Mouse (Mus musculus): ENCODE measurements around the gene Mageb1.
"Not testable (repeated sequence)": the region's sequence is repeated elsewhere in the genome, so short reads cannot be mapped to it uniquely, and the experiment has no call there.

Mageb1 gene

DNA sequence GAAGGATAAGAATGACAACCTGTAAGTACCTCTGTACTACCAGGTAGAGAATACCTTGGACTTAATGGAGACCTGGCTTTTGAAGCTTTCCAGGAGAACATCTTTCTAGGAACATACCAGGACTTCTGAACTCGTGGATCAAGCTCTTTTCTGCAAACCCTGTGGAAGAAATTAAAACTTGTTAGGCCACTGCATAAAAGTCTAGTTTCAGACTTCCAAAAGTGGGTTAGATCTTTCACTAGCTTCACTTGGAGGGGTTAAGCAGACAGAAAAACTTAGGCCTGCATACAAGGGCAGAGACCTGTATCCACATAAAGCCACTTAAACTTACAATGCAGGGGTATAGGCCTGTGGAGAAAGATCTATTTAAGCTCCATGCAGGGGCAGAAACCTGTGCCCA, at the start of gene Mageb1:
Mageb1 (minus strand) TSS at position 101 of the 400 bp plus-strand sequence.
- DNase-seq, result not testable (repeated sequence)

Measured in right cerebral cortex, adult 18-20 months (tissue).